Mouse (Mus musculus) lung, postnatal 0 days (tissue): ENCODE data around the gene Ripor1.

Experiments used
- CTCF ChIP-seq: IDR thresholded peaks from 2 replicates; pipeline ENCODE4 v1.5.1; 2016; ENCODE audit warnings: antibody characterized with exemption, mild to moderate bottlenecking
- EP300 ChIP-seq: IDR thresholded peaks from 2 replicates; pipeline ENCODE4 v1.6.1; 2016; ENCODE audit warnings: antibody characterized with exemption, mild to moderate bottlenecking, control low read depth

DNA sequence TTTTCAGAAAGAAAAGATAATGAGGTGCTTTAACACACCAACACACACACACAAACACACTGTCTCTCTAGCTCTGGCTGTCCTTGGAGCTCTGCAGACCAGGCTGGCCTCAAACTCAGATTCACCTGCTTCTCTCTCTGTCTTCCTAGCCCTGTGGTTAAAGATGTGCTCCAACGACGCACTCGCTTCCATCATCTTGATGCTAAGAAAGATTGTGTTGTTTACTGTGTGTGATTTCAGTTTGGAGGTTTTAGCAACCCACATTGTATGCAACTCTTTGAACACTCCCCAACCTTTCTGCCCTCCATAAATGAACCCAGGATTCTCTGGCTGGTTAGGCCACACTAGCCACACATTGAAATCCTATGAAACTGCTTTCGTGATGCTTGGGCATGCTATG, 33.5 kb downstream of the Ripor1 start:
- TF ChIP-seq CTCF (no peak), EP300 (no peak)
